Mouse (Mus musculus) megakaryocyte, embryonic 14.5 days (primary cell): ENCODE results near the gene Cdc45.

Source experiments
- FLI1 ChIP-seq: IDR thresholded peaks from 2 replicates; pipeline ENCODE4 v1.6.1; 2012; ENCODE audit warnings: low read length, inconsistent platforms, mixed read lengths
- GATA1 ChIP-seq: IDR thresholded peaks from 3 replicates; pipeline ENCODE4 v1.6.1; 2012; ENCODE audit warnings: mixed read lengths, low read length, inconsistent platforms, borderline replicate concordance

DNA sequence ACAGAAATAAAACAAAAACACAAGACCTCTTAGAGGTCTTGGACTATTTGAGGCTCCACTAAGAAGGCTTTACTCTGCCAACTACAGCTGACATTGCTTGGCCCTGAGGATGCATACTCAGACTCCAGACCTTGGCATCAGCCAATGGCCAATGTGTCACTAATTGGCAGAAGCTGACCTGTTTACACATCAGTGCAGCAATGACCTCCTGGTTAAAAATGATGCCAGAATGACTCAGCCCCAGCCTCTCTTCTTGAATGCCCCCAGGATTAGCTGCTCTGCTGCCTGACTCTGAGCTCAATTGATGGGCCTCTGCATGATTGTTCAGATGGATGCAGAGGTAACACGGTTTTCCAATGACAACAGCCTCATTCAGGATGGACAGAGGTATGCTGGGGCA lies 48.4 kb upstream of the Cdc45 start:
- TF ChIP-seq FLI1 (no peak), GATA1 (no peak)
